Mouse (Mus musculus): Measurements from ENCODE around the gene Ildr1. TPM values are rescaled to one million over a fixed set of nuclear protein-coding genes. Genes with fewer than 3 reads are reported as not detected.

The Ildr1 gene
- total RNA-seq, 2 experiments from 2014 or later = not detected

- DNase-seq (ENCODE audit: low spot score in 2 of 2) = no peak
Measured at GRCm38 (mm10) chr16:36700484-36700883, 6.7 kb downstream of the Ildr1 start.

GRCm38 (mm10) chr16:36707702-36708423 lies 14.1 kb downstream of the Ildr1 start:
- no peak for DNase-seq (ENCODE audit: low spot score in 2 of 2)

GRCm38 (mm10) chr16:36708751-36709150 lies 15.0 kb downstream of the Ildr1 start:
- DNase-seq (ENCODE audit: low spot score in 2 of 2) = no peak

GRCm38 (mm10) chr16:36709405-36709804 lies 15.6 kb downstream of the Ildr1 start:
- no peak for DNase-seq (ENCODE audit: low spot score in 2 of 2)

GRCm38 (mm10) chr16:36710794-36711193 lies 17.0 kb downstream of the Ildr1 start:
- no peak for DNase-seq (ENCODE audit: low spot score in 2 of 2)

GRCm38 (mm10) chr16:36711760-36712159 lies 18.0 kb downstream of the Ildr1 start:
- DNase-seq (ENCODE audit: low spot score in 2 of 2) = no peak

- no peak for DNase-seq (ENCODE audit: low spot score in 2 of 2)
Measured at GRCm38 (mm10) chr16:36717481-36717880, 23.7 kb downstream of the Ildr1 start.

- DNase-seq (ENCODE audit: low spot score in 2 of 2) = no peak
Measured at GRCm38 (mm10) chr16:36718637-36719036, 24.9 kb downstream of the Ildr1 start.

GRCm38 (mm10) chr16:36720194-36721055 lies 26.6 kb downstream of the Ildr1 start:
- no peak for DNase-seq (ENCODE audit: low spot score in 2 of 2)

- no peak for DNase-seq (ENCODE audit: low spot score in 2 of 2)
Measured at GRCm38 (mm10) chr16:36722739-36723138, 29.0 kb downstream of the Ildr1 start.

GRCm38 (mm10) chr16:36723880-36724443 lies 30.2 kb downstream of the Ildr1 start:
- DNase-seq (ENCODE audit: low spot score in 2 of 2) = no peak

GRCm38 (mm10) chr16:36728959-36729358 lies 35.2 kb downstream of the Ildr1 start:
- DNase-seq (ENCODE audit: low spot score in 2 of 2) = no peak

- DNase-seq (ENCODE audit: low spot score in 2 of 2) = no peak
Measured at GRCm38 (mm10) chr16:36732572-36732971, 38.8 kb downstream of the Ildr1 start.

GRCm38 (mm10) chr16:36733827-36734226 lies 40.0 kb downstream of the Ildr1 start:
- DNase-seq (ENCODE audit: low spot score in 2 of 2) = no peak

GRCm38 (mm10) chr16:36735421-36735820 lies 41.6 kb downstream of the Ildr1 start:
- no peak for DNase-seq (ENCODE audit: low spot score in 2 of 2)

- DNase-seq (ENCODE audit: low spot score in 2 of 2) = no peak
Measured at GRCm38 (mm10) chr16:36739404-36739930, 45.7 kb downstream of the Ildr1 start.

- DNase-seq (ENCODE audit: low spot score in 2 of 2) = no peak
Measured at GRCm38 (mm10) chr16:36743580-36743979, 49.8 kb downstream of the Ildr1 start.

- no peak for DNase-seq (ENCODE audit: low spot score in 2 of 2)
Measured at GRCm38 (mm10) chr16:36747068-36747467, 53.3 kb downstream of the Ildr1 start.

- DNase-seq (ENCODE audit: low spot score in 2 of 2) = no peak
Measured at GRCm38 (mm10) chr16:36747767-36748166, 54.0 kb downstream of the Ildr1 start.

GRCm38 (mm10) chr16:36751979-36752378 lies 58.2 kb downstream of the Ildr1 start:
- no peak for DNase-seq (ENCODE audit: low spot score in 2 of 2)

GRCm38 (mm10) chr16:36770191-36770771 lies 76.5 kb downstream of the Ildr1 start:
- DNase-seq (ENCODE audit: low spot score in 2 of 2) = no peak

Measured in gastrocnemius, postnatal 4 days (tissue).